Mouse (Mus musculus): ENCODE results near the gene Sp7. TPM values are rescaled to one million over a fixed set of nuclear protein-coding genes. Genes with fewer than 3 reads are reported as not detected.

Gene Sp7
- not detected for total RNA-seq (2018; cell fraction: chromatin; rRNA removed)
- total RNA-seq (2018; cell fraction: cytosol; rRNA removed), result not detected
- total RNA-seq (2018; cell fraction: nucleus; rRNA removed), result not detected
- not detected in 3 replicates for polyA plus RNA-seq (2018)

GRCm38 (mm10) chr15:102366733-102367344 is at the start of gene Sp7:
Gene Sp7 (minus strand): TSS chr15:102367182.
- H3K4me3 ChIP-seq (ENCODE audit: inconsistent target), result no peak within 1 kb of the TSS
- no peak within 1 kb of the TSS for H3K27ac ChIP-seq
- no peaks in the 10 kb centered on the region for H3K36me3 ChIP-seq (ENCODE audit: inconsistent target)
- no peaks in the 10 kb centered on the region for H3K79me2 ChIP-seq (ENCODE audit: inconsistent target)
- WGBS (ENCODE audit: missing documents), result 8% methylated on average over 15 of the region's 15 CpGs

- Histone ChIP-seq H3K4me3 (ENCODE audit: inconsistent target) (no peak overlapping the region), H3K27ac (no peak overlapping the region), H3K79me2 (ENCODE audit: inconsistent target) (peaks cover 100% of the 10 kb centered on the region), H3K36me3 (ENCODE audit: inconsistent target) (peaks cover 9% of the 10 kb centered on the region; the same call in 1 of the 2 replicates)
Measured at GRCm38 (mm10) chr15:102413687-102414086, 46.7 kb upstream of the Sp7 start.

- Histone ChIP-seq H3K27ac (no peak overlapping the region), H3K4me3 (ENCODE audit: inconsistent target) (no peak overlapping the region), H3K36me3 (ENCODE audit: inconsistent target) (peaks cover 18% of the 10 kb centered on the region; the same call in 1 of the 2 replicates), H3K79me2 (ENCODE audit: inconsistent target) (peaks cover 94% of the 10 kb centered on the region)
- WGBS (ENCODE audit: missing documents), result no CpG with 5 or more reads among the region's 1 CpGs
Measured at GRCm38 (mm10) chr15:102411077-102411476, 44.1 kb upstream of the Sp7 start.

- no peak overlapping the region for H3K4me3 ChIP-seq (ENCODE audit: inconsistent target)
- H3K27ac ChIP-seq, result no peak overlapping the region
- 90% methylated on average over 3 of the region's 3 CpGs for WGBS (ENCODE audit: missing documents)
- H3K36me3 ChIP-seq (ENCODE audit: inconsistent target), result peaks cover 18% of the 10 kb centered on the region; the same call in 1 of the 2 replicates
- H3K79me2 ChIP-seq (ENCODE audit: inconsistent target), result peaks cover 76% of the 10 kb centered on the region
Measured at GRCm38 (mm10) chr15:102409286-102409685, 42.3 kb upstream of the Sp7 start.

- peaks cover 69% of the 10 kb centered on the region for H3K79me2 ChIP-seq (ENCODE audit: inconsistent target)
- no peak overlapping the region for H3K4me3 ChIP-seq (ENCODE audit: inconsistent target)
- 92% methylated on average over 1 of the region's 2 CpGs for whole genome bisulfite sequencing (ENCODE audit: missing documents)
- no peak overlapping the region for H3K27ac ChIP-seq
- H3K36me3 ChIP-seq (ENCODE audit: inconsistent target), result peaks cover 18% of the 10 kb centered on the region; the same call in 1 of the 2 replicates
Measured at GRCm38 (mm10) chr15:102408558-102409130, 41.7 kb upstream of the Sp7 start.

GRCm38 (mm10) chr15:102407681-102408557 is 40.9 kb upstream of the Sp7 start:
- peaks cover 62% of the 10 kb centered on the region for H3K79me2 ChIP-seq (ENCODE audit: inconsistent target)
- H3K4me3 ChIP-seq (ENCODE audit: inconsistent target), result no peak overlapping the region
- WGBS (ENCODE audit: missing documents), result 90% methylated on average over 9 of the region's 10 CpGs
- no peak overlapping the region for H3K27ac ChIP-seq
- peaks cover 18% of the 10 kb centered on the region; the same call in 1 of the 2 replicates for H3K36me3 ChIP-seq (ENCODE audit: inconsistent target)

- 0% methylated on average over 3 of the region's 3 CpGs for WGBS (ENCODE audit: missing documents)
Measured at GRCm38 (mm10) chr15:102406912-102407580, 40.1 kb upstream of the Sp7 start.

GRCm38 (mm10) chr15:102406196-102406911 is 39.4 kb upstream of the Sp7 start:
- under 1% methylated on average over 31 of the region's 69 CpGs for WGBS (ENCODE audit: missing documents)
- peaks cover 18% of the 10 kb centered on the region; the same call in 1 of the 2 replicates for H3K36me3 ChIP-seq (ENCODE audit: inconsistent target)
- H3K79me2 ChIP-seq (ENCODE audit: inconsistent target), result peaks cover 46% of the 10 kb centered on the region
- H3K4me3 ChIP-seq (ENCODE audit: inconsistent target), result peak overlapping the region; percentile 32
- peak overlapping the region; percentile 93 for H3K27ac ChIP-seq

More at GRCm38 (mm10) chr15:102406912-102407580, 40.1 kb upstream of the Sp7 start:
- Histone ChIP-seq H3K27ac (no peak overlapping the region), H3K4me3 (ENCODE audit: inconsistent target) (peak overlapping the region; percentile 32), H3K79me2 (ENCODE audit: inconsistent target) (peaks cover 53% of the 10 kb centered on the region), H3K36me3 (ENCODE audit: inconsistent target) (peaks cover 18% of the 10 kb centered on the region; the same call in 1 of the 2 replicates)

- WGBS (ENCODE audit: missing documents), result 1% methylated on average over 38 of the region's 38 CpGs
- Histone ChIP-seq H3K79me2 (ENCODE audit: inconsistent target) (peaks cover 39% of the 10 kb centered on the region), H3K36me3 (ENCODE audit: inconsistent target) (peaks cover 18% of the 10 kb centered on the region; the same call in 1 of the 2 replicates), H3K4me3 (ENCODE audit: inconsistent target) (peak within 1 kb of the TSS; percentile 33), H3K27ac (peak within 1 kb of the TSS; percentile 93)
Measured at GRCm38 (mm10) chr15:102405489-102406195, 38.7 kb upstream of the Sp7 start, which contains the start of gene Sp1. Gene Sp1 (plus strand): TSS chr15:102406143.

- Histone ChIP-seq H3K4me3 (ENCODE audit: inconsistent target) (peak overlapping the region; percentile 33), H3K36me3 (ENCODE audit: inconsistent target) (peaks cover 18% of the 10 kb centered on the region; the same call in 1 of the 2 replicates), H3K27ac (peak overlapping the region; percentile 93), H3K79me2 (ENCODE audit: inconsistent target) (peaks cover 31% of the 10 kb centered on the region)
- 16% methylated on average over 34 of the region's 34 CpGs for WGBS (ENCODE audit: missing documents)
Measured at GRCm38 (mm10) chr15:102404608-102405488, 37.9 kb upstream of the Sp7 start.

GRCm38 (mm10) chr15:102402210-102402609 is 35.2 kb upstream of the Sp7 start:
- Histone ChIP-seq H3K4me3 (ENCODE audit: inconsistent target) (no peak overlapping the region), H3K79me2 (ENCODE audit: inconsistent target) (peaks cover 5% of the 10 kb centered on the region), H3K27ac (no peak overlapping the region), H3K36me3 (ENCODE audit: inconsistent target) (no peaks in the 10 kb centered on the region)
- 100% methylated on average over 2 of the region's 3 CpGs for WGBS (ENCODE audit: missing documents)

GRCm38 (mm10) chr15:102401278-102401677 is 34.3 kb upstream of the Sp7 start:
- Histone ChIP-seq H3K4me3 (ENCODE audit: inconsistent target) (no peak overlapping the region), H3K36me3 (ENCODE audit: inconsistent target) (no peaks in the 10 kb centered on the region), H3K79me2 (ENCODE audit: inconsistent target) (no peaks in the 10 kb centered on the region), H3K27ac (no peak overlapping the region)
- 94% methylated on average over 2 of the region's 2 CpGs for WGBS (ENCODE audit: missing documents)
